Mouse (Mus musculus): ENCODE data around the gene Akap12.

Akap12 gene

GRCm38 (mm10) chr10:4266041-4266930, at the start of gene Akap12:
TSS of gene Akap12 (plus strand) at chr10:4266380.
- DNase-seq (ENCODE audit: low spot score), result peak; percentile 76

- DNase-seq (ENCODE audit: low spot score), result no peak
Measured at GRCm38 (mm10) chr10:4230563-4231359, 35.4 kb upstream of the Akap12 start.

GRCm38 (mm10) chr10:4233102-4233501, 33.1 kb upstream of the Akap12 start:
- DNase-seq (ENCODE audit: low spot score), result peak; percentile 48

GRCm38 (mm10) chr10:4239794-4240574, 26.2 kb upstream of the Akap12 start:
- DNase-seq (ENCODE audit: low spot score), result no peak

GRCm38 (mm10) chr10:4243591-4244300, 22.4 kb upstream of the Akap12 start:
- no peak for DNase-seq (ENCODE audit: low spot score)

GRCm38 (mm10) chr10:4245812-4246211, 20.4 kb upstream of the Akap12 start:
- DNase-seq (ENCODE audit: low spot score), result no peak

GRCm38 (mm10) chr10:4246407-4246806, 19.8 kb upstream of the Akap12 start:
- DNase-seq (ENCODE audit: low spot score), result no peak

- no peak for DNase-seq (ENCODE audit: low spot score)
Measured at GRCm38 (mm10) chr10:4249235-4249845, 16.8 kb upstream of the Akap12 start.

- no peak for DNase-seq (ENCODE audit: low spot score)
Measured at GRCm38 (mm10) chr10:4250681-4251080, 15.5 kb upstream of the Akap12 start.

GRCm38 (mm10) chr10:4253613-4254012, 12.6 kb upstream of the Akap12 start:
- DNase-seq (ENCODE audit: low spot score), result no peak

GRCm38 (mm10) chr10:4254459-4254858, 11.7 kb upstream of the Akap12 start:
- peak; percentile 56 for DNase-seq (ENCODE audit: low spot score)

- no peak for DNase-seq (ENCODE audit: low spot score)
Measured at GRCm38 (mm10) chr10:4260925-4261324, 5.3 kb upstream of the Akap12 start.

GRCm38 (mm10) chr10:4261359-4261952, 4.7 kb upstream of the Akap12 start:
- DNase-seq (ENCODE audit: low spot score), result no peak

GRCm38 (mm10) chr10:4265641-4266040, 539 bp upstream of the Akap12 start:
- peak; percentile 53 for DNase-seq (ENCODE audit: low spot score)

GRCm38 (mm10) chr10:4266931-4267310, 741 bp downstream of the Akap12 start:
- DNase-seq (ENCODE audit: low spot score), result peak; percentile 63

- peak; percentile 72 for DNase-seq (ENCODE audit: low spot score)
Measured at GRCm38 (mm10) chr10:4267481-4267880, 1.3 kb downstream of the Akap12 start.

- DNase-seq (ENCODE audit: low spot score), result no peak
Measured at GRCm38 (mm10) chr10:4268140-4268539, 2.0 kb downstream of the Akap12 start.

GRCm38 (mm10) chr10:4275572-4275971, 9.4 kb downstream of the Akap12 start:
- DNase-seq (ENCODE audit: low spot score), result no peak

GRCm38 (mm10) chr10:4276081-4276480, 9.9 kb downstream of the Akap12 start:
- DNase-seq (ENCODE audit: low spot score), result no peak

GRCm38 (mm10) chr10:4278041-4278440, 11.9 kb downstream of the Akap12 start:
- DNase-seq (ENCODE audit: low spot score), result peak; percentile 65

GRCm38 (mm10) chr10:4282395-4282794, 16.2 kb downstream of the Akap12 start:
- DNase-seq (ENCODE audit: low spot score), result no peak

Measured in testis, postnatal 10 days (tissue).